Mouse (Mus musculus): Measurements from ENCODE around the gene Cited4. TPM values are rescaled to one million over a fixed set of nuclear protein-coding genes. Genes with fewer than 3 reads are reported as not detected.

Cited4 gene
- polyA plus RNA-seq, 1 experiment from 2014 or later: 295 TPM

- Histone ChIP-seq H3K9ac (no peak overlapping the region), H3K4me1 (peaks cover 22% of the 10 kb centered on the region), H3K36me3 (no peaks in the 10 kb centered on the region), H3K27ac (no peak overlapping the region), H3K4me3 (no peak overlapping the region), H3K27me3 (replicated peaks) (peaks cover 100% of the 10 kb centered on the region), H3K9me3 (replicated peaks) (no peaks in the 10 kb centered on the region), H3K4me2 (no peak overlapping the region)
- 86% methylated on average over 6 of the region's 6 CpGs for WGBS (ENCODE audit: insufficient replicate concordance)
- ATAC-seq: no peak
Measured at GRCm38 (mm10) chr4:120713021-120713420, 46.6 kb downstream of the Cited4 start.

GRCm38 (mm10) chr4:120713856-120714497 lies 47.6 kb downstream of the Cited4 start:
- 53% methylated on average over 6 of the region's 6 CpGs for WGBS (ENCODE audit: insufficient replicate concordance)
- H3K36me3 ChIP-seq: no peaks in the 10 kb centered on the region
- H3K27me3 ChIP-seq (replicated peaks): peaks cover 100% of the 10 kb centered on the region
- H3K4me2 ChIP-seq: no peak overlapping the region
- no peak overlapping the region for H3K4me3 ChIP-seq
- ATAC-seq: peak; percentile 58
- no peak overlapping the region for H3K9ac ChIP-seq
- no peak overlapping the region for H3K27ac ChIP-seq
- peaks cover 22% of the 10 kb centered on the region for H3K4me1 ChIP-seq
- no peaks in the 10 kb centered on the region for H3K9me3 ChIP-seq (replicated peaks)

GRCm38 (mm10) chr4:120716141-120716571 lies 49.8 kb downstream of the Cited4 start:
- Histone ChIP-seq H3K27me3 (replicated peaks) (peaks cover 94% of the 10 kb centered on the region), H3K9ac (no peak overlapping the region), H3K4me2 (peak overlapping the region; percentile 70), H3K9me3 (replicated peaks) (no peaks in the 10 kb centered on the region), H3K4me3 (peak overlapping the region; percentile 44), H3K36me3 (no peaks in the 10 kb centered on the region), H3K4me1 (peaks cover 22% of the 10 kb centered on the region), H3K27ac (no peak overlapping the region)
- ATAC-seq: peak; percentile 80
- WGBS (ENCODE audit: insufficient replicate concordance): 4% methylated on average over 12 of the region's 12 CpGs

- H3K4me3 ChIP-seq: peak overlapping the region; percentile 44
- peaks cover 22% of the 10 kb centered on the region for H3K4me1 ChIP-seq
- peak overlapping the region; percentile 70 for H3K4me2 ChIP-seq
- no peak for ATAC-seq
- no peak overlapping the region for H3K9ac ChIP-seq
- H3K36me3 ChIP-seq: no peaks in the 10 kb centered on the region
- H3K27ac ChIP-seq: no peak overlapping the region
- H3K27me3 ChIP-seq (replicated peaks): peaks cover 94% of the 10 kb centered on the region
- H3K9me3 ChIP-seq (replicated peaks): no peaks in the 10 kb centered on the region
- WGBS (ENCODE audit: insufficient replicate concordance): 21% methylated on average over 12 of the region's 12 CpGs
Measured at GRCm38 (mm10) chr4:120716765-120717164, 50.4 kb downstream of the Cited4 start.

Other genes with a start within 250 kb of the Cited4 start
- not detected in 2 replicates for gene Slfnl1, start 134.3 kb upstream of the Cited4 start, polyA plus RNA-seq (2016; fragmentation: Nextera tagmentation; extraction: Ambion mirVana)
- 75.0 and 75.8 TPM in 2 replicates for gene Ctps, start 96.3 kb upstream of the Cited4 start, polyA plus RNA-seq (2016; fragmentation: Nextera tagmentation; extraction: Ambion mirVana)
- not detected in 2 replicates for gene Gm8439, start 77.8 kb upstream of the Cited4 start, polyA plus RNA-seq (2016; fragmentation: Nextera tagmentation; extraction: Ambion mirVana)
- gene Kcnq4, start 82.0 kb downstream of the Cited4 start, polyA plus RNA-seq (2016; fragmentation: Nextera tagmentation; extraction: Ambion mirVana): 0.20 and 0.44 TPM in 2 replicates
- gene Nfyc, start 165.0 kb downstream of the Cited4 start, polyA plus RNA-seq (2016; fragmentation: Nextera tagmentation; extraction: Ambion mirVana): 64.2 and 66.4 TPM in 2 replicates
- 0.23 and 0.30 TPM in 2 replicates for gene Rims3, start 188.2 kb downstream of the Cited4 start, polyA plus RNA-seq (2016; fragmentation: Nextera tagmentation; extraction: Ambion mirVana)